Mouse (Mus musculus): ENCODE measurements around the gene Dab1. TPM values are rescaled to one million over a fixed set of nuclear protein-coding genes. Genes with fewer than 3 reads are reported as not detected.

The Dab1 gene
- polyA plus RNA-seq, 1 experiment from 2014 or later = 20.6 TPM

DNA sequence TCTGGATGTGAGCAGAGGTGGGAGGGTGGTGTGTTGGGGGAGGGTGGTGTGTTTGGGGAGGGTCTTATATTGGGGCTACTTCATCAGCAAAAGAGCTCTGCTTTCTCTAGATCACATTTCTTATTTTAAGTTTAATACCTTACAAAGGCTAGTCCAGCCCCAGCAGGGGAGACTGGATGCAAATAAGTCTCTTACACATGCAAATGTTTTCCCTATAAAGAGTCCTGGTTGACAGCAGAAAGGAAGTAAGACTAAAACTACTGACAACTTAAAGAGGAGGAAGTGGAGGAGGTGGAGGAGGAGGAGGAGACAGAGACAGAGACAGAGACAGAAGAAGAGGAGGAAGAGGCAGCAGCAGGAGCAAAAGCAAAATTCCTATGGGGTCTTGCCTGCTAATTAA is 885.8 kb downstream of the Dab1 start:
- Histone ChIP-seq H3K27me3 (ENCODE audit: insufficient read depth, low read length) (no peaks in the 10 kb centered on the region), H3K4me1 (ENCODE audit: insufficient read depth, low read length) (0 out of 2 replicates have a peak, but pooled peaks cover 5% of the 10 kb centered on the region), H3K36me3 (ENCODE audit: insufficient read depth, low read length) (no peaks in the 10 kb centered on the region), H3K27ac (ENCODE audit: low read length) (no peak overlapping the region), H3K4me2 (replicated peaks; ENCODE audit: low read depth, low read length) (no peak overlapping the region), H3K9me3 (ENCODE audit: low read length) (no peaks in the 10 kb centered on the region), H3K9ac (replicated peaks; ENCODE audit: low read length) (no peak overlapping the region), H3K4me3 (ENCODE audit: low read length) (no peak overlapping the region)
- ATAC-seq (ENCODE audit: low FRiP score, low TSS enrichment) = no peak

DNA sequence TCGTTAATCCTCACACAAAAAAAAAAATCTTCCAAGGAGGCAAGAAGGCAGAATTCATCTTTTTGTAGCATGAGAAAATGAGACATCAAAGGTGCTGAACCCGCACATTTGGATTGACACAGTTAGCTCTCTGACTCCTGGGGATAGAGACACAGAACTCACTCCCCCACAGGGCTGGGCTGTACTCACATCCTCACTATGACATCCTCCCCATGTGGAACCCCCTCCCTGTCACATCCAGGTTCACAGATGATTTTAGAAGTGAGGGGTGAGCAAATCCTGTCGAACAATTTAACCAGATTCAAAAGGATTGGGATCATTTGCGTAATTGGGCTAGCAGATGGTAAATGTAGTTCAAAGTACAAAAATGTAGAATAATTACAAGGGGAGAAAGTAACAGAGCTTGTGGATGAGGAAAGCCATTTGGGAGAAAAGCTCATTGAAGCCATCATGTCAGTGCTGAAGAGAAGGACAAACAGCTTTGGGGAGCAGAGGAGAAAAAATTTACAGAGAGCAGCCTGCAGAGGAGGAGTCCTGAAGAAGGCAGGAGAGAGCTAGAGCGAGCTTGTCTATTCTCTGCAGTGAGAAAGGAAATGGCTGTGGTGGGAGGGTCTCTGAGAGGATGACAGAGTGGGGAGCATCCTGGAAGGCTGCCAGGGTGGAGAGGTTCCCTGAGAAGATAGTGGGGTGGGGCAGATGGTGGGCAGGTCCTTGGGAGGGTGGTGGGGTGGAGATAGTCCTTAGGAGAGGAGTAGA is 890.2 kb downstream of the Dab1 start:
- Histone ChIP-seq H3K9ac (replicated peaks; ENCODE audit: low read length) (no peak overlapping the region), H3K4me2 (replicated peaks; ENCODE audit: low read depth, low read length) (no peak overlapping the region), H3K4me3 (ENCODE audit: low read length) (no peak overlapping the region), H3K36me3 (ENCODE audit: insufficient read depth, low read length) (no peaks in the 10 kb centered on the region), H3K27ac (ENCODE audit: low read length) (no peak overlapping the region), H3K27me3 (ENCODE audit: insufficient read depth, low read length) (no peaks in the 10 kb centered on the region), H3K4me1 (ENCODE audit: insufficient read depth, low read length) (no peaks in the 10 kb centered on the region), H3K9me3 (ENCODE audit: low read length) (no peaks in the 10 kb centered on the region)
- ATAC-seq (ENCODE audit: low FRiP score, low TSS enrichment) = no peak
- WGBS = 58% methylated on average over 5 of the region's 5 CpGs

DNA sequence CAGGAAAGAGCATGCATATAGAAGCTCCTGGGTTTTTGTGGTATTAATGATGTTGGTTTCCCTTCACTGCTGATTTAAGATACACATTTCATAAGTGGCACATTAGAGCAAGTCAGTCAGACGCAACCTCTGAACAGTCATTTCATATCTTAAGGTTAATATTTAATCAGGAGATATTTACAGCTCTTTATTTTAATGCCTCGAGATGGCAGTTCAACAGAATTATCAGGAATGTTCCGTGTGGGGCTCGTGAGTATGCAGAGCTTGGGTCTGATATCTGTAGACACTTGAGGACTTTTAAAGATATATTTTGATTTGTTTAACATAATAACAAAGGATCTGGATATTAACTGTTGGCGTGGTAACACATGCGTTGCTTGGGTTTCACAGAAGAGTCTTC is 892.7 kb downstream of the Dab1 start:
- WGBS = 84% methylated on average over 6 of the region's 6 CpGs
- H3K27me3 ChIP-seq (ENCODE audit: insufficient read depth, low read length) = no peaks in the 10 kb centered on the region
- no peaks in the 10 kb centered on the region for H3K9me3 ChIP-seq (ENCODE audit: low read length)
- H3K9ac ChIP-seq (replicated peaks; ENCODE audit: low read length) = no peak overlapping the region
- no peaks in the 10 kb centered on the region for H3K36me3 ChIP-seq (ENCODE audit: insufficient read depth, low read length)
- no peak for ATAC-seq (ENCODE audit: low FRiP score, low TSS enrichment)
- H3K27ac ChIP-seq (ENCODE audit: low read length) = no peak overlapping the region; the same call in 1 of the 2 replicates
- no peak overlapping the region for H3K4me2 ChIP-seq (replicated peaks; ENCODE audit: low read depth, low read length)
- no peaks in the 10 kb centered on the region for H3K4me1 ChIP-seq (ENCODE audit: insufficient read depth, low read length)
- no peak overlapping the region for H3K4me3 ChIP-seq (ENCODE audit: low read length)

DNA sequence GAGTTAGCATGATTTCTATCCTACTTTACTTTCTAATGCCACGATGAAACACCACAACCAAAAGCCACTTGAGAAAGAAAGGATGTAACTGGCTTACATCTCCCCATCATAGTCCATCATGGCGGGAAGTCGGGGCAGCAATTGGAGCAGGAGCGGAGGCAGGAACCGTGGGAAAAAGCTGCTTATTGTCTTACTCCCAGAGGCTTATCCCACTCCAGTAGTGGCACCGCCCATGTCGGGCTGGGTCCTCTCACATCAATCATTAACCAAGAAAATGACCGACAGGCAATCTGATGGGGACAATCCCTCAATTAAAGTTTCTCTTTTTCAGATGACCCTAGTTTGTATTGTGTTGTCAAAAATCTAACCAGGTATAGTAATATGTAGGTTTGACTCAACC is 893.4 kb downstream of the Dab1 start:
- H3K4me1 ChIP-seq (ENCODE audit: insufficient read depth, low read length) = no peaks in the 10 kb centered on the region
- no peak overlapping the region for H3K4me2 ChIP-seq (replicated peaks; ENCODE audit: low read depth, low read length)
- no peak overlapping the region for H3K9ac ChIP-seq (replicated peaks; ENCODE audit: low read length)
- H3K27ac ChIP-seq (ENCODE audit: low read length) = peak overlapping the region; percentile 22; the same call in 1 of the 2 replicates
- H3K9me3 ChIP-seq (ENCODE audit: low read length) = no peaks in the 10 kb centered on the region
- no peaks in the 10 kb centered on the region for H3K27me3 ChIP-seq (ENCODE audit: insufficient read depth, low read length)
- WGBS = 71% methylated on average over 8 of the region's 8 CpGs
- no peak for ATAC-seq (ENCODE audit: low FRiP score, low TSS enrichment)
- no peaks in the 10 kb centered on the region for H3K36me3 ChIP-seq (ENCODE audit: insufficient read depth, low read length)
- no peak overlapping the region for H3K4me3 ChIP-seq (ENCODE audit: low read length)

DNA sequence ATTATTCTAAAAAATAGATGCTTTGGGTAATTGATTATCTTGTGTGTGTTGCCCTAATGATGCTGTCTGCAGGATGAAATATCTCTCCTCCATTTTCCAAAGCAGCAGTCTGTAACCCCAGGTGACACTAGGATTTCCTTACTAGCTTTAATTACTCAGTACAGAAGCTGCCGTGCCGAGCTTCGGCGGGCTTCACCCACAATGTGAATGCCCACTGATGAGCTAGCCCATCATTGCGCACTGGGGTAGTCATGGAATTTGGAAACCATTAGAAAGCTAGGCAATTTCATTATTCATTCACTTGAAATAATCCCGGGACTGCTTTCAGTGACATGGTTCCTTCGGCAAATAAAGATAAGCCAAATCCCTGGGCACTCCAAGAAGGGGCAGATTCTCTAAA is 894.5 kb downstream of the Dab1 start:
- WGBS = 66% methylated on average over 7 of the region's 7 CpGs
- no peak overlapping the region for H3K27ac ChIP-seq (ENCODE audit: low read length)
- no peaks in the 10 kb centered on the region for H3K36me3 ChIP-seq (ENCODE audit: insufficient read depth, low read length)
- H3K4me3 ChIP-seq (ENCODE audit: low read length) = no peak overlapping the region
- ATAC-seq (ENCODE audit: low FRiP score, low TSS enrichment) = no peak
- H3K27me3 ChIP-seq (ENCODE audit: insufficient read depth, low read length) = no peaks in the 10 kb centered on the region
- no peak overlapping the region for H3K9ac ChIP-seq (replicated peaks; ENCODE audit: low read length)
- H3K4me1 ChIP-seq (ENCODE audit: insufficient read depth, low read length) = no peaks in the 10 kb centered on the region
- no peaks in the 10 kb centered on the region for H3K9me3 ChIP-seq (ENCODE audit: low read length)
- H3K4me2 ChIP-seq (replicated peaks; ENCODE audit: low read depth, low read length) = no peak overlapping the region

DNA sequence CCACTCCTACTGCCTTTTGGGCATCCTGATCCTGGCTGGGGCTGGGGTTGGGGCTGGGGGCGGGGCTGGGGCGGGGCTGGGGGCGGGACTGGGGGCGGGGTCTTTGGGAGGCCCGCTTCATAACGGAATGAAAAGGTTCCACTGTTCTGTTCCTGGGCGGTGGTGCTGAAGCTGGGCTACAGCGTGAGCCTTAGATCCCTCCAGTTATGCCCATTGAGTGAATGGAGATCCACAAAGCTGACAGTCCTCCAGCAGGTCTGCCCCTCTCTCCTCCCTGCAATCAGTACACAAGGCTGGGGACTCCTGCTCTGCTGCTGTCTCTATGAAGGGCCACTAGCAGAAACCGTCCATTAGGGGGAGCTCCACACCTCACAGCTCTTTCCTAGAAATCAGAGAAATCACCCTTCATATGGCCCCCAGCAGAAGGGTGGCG is 895.4 kb downstream of the Dab1 start:
- ATAC-seq (ENCODE audit: low FRiP score, low TSS enrichment) = peak; percentile 87
- peak overlapping the region; percentile 1; the same call in 1 of the 2 replicates for H3K4me3 ChIP-seq (ENCODE audit: low read length)

DNA sequence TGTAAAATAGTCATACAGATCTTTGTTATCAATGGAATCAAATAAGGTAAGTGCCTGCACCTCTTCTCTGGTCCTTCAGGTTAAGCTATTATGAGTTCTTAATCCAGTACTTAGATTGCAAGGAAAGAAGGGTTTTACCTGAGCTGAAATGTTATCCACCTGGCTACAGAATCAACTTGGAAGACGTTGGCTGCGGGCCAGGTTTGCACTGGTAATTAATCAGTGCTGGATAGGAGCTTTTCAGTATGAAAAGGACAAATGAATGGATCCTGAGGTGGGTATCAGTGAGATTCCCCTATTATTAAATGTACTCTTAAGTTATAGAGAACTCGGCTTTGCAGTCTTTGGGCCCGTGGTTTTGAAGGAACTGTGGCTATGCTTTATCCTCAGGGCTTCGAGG is 896.5 kb downstream of the Dab1 start:
- Histone ChIP-seq H3K4me1 (ENCODE audit: insufficient read depth, low read length) (no peaks in the 10 kb centered on the region), H3K27ac (ENCODE audit: low read length) (no peak overlapping the region), H3K9ac (replicated peaks; ENCODE audit: low read length) (no peak overlapping the region), H3K4me3 (ENCODE audit: low read length) (no peak overlapping the region), H3K36me3 (ENCODE audit: insufficient read depth, low read length) (no peaks in the 10 kb centered on the region), H3K27me3 (ENCODE audit: insufficient read depth, low read length) (no peaks in the 10 kb centered on the region), H3K4me2 (replicated peaks; ENCODE audit: low read depth, low read length) (no peak overlapping the region), H3K9me3 (ENCODE audit: low read length) (no peaks in the 10 kb centered on the region)
- 70% methylated on average over 5 of the region's 5 CpGs for WGBS
- no peak for ATAC-seq (ENCODE audit: low FRiP score, low TSS enrichment)

More for the DNA sequence above, 895.4 kb downstream of the Dab1 start:
- Histone ChIP-seq H3K36me3 (ENCODE audit: insufficient read depth, low read length) (no peaks in the 10 kb centered on the region), H3K4me2 (replicated peaks; ENCODE audit: low read depth, low read length) (peak overlapping the region; percentile 16), H3K27me3 (ENCODE audit: insufficient read depth, low read length) (no peaks in the 10 kb centered on the region), H3K9me3 (ENCODE audit: low read length) (no peaks in the 10 kb centered on the region), H3K9ac (replicated peaks; ENCODE audit: low read length) (no peak overlapping the region), H3K4me1 (ENCODE audit: insufficient read depth, low read length) (no peaks in the 10 kb centered on the region), H3K27ac (ENCODE audit: low read length) (no peak overlapping the region)
- WGBS = 4% methylated on average over 10 of the region's 10 CpGs

DNA sequence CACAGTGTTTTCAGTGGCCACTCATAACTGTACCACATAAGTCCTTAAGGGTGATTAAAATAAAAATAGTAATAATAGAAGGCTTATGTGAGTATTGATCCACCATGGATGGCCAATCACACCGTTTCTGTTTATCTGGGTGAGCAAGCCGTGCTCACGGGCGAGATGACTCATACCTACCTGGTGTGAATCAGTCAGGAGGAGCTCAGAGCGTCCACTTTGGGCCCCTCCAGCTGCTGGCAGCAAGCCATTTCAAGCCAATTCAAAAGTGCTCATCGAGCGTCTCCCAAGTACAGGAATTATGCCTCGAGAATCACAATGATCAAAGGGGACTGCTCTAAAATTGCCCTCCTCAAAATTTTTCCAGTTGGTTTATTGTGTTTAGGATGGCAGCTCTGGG is 903.2 kb downstream of the Dab1 start:
- no peak for ATAC-seq (ENCODE audit: low FRiP score, low TSS enrichment)
- no peak overlapping the region for H3K27ac ChIP-seq (ENCODE audit: low read length)
- WGBS = 50% methylated on average over 8 of the region's 8 CpGs
- H3K4me2 ChIP-seq (replicated peaks; ENCODE audit: low read depth, low read length) = no peak overlapping the region
- peaks cover 3% of the 10 kb centered on the region; the same call in 1 of the 2 replicates for H3K4me1 ChIP-seq (ENCODE audit: insufficient read depth, low read length)
- no peaks in the 10 kb centered on the region for H3K27me3 ChIP-seq (ENCODE audit: insufficient read depth, low read length)
- no peak overlapping the region for H3K4me3 ChIP-seq (ENCODE audit: low read length)
- no peak overlapping the region for H3K9ac ChIP-seq (replicated peaks; ENCODE audit: low read length)
- H3K9me3 ChIP-seq (ENCODE audit: low read length) = no peaks in the 10 kb centered on the region
- H3K36me3 ChIP-seq (ENCODE audit: insufficient read depth, low read length) = no peaks in the 10 kb centered on the region

DNA sequence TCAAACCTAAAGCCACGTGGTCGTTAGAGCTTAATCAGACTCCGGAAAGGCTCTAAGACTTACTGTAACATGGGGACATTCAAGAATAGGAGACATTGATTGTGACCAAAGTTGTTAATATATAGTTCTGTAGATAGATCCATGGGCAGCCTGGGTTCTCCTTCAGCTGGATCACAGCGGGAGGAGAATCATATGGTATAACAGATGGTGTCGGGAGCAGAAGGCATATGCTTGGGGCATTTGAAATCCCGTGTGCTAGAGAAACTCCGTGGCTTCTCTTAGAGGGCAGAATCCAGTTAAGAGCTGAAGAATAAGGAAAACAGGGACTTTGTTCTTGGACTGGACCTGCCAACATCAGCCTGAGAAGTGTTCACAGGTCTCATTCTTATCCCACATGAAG is 904.6 kb downstream of the Dab1 start:
- WGBS = 88% methylated on average over 7 of the region's 7 CpGs
- Histone ChIP-seq H3K36me3 (ENCODE audit: insufficient read depth, low read length) (no peaks in the 10 kb centered on the region), H3K9me3 (ENCODE audit: low read length) (no peaks in the 10 kb centered on the region), H3K27ac (ENCODE audit: low read length) (no peak overlapping the region), H3K9ac (replicated peaks; ENCODE audit: low read length) (no peak overlapping the region), H3K27me3 (ENCODE audit: insufficient read depth, low read length) (no peaks in the 10 kb centered on the region), H3K4me3 (ENCODE audit: low read length) (no peak overlapping the region), H3K4me2 (replicated peaks; ENCODE audit: low read depth, low read length) (no peak overlapping the region), H3K4me1 (ENCODE audit: insufficient read depth, low read length) (peaks cover 3% of the 10 kb centered on the region; the same call in 1 of the 2 replicates)
- no peak for ATAC-seq (ENCODE audit: low FRiP score, low TSS enrichment)

DNA sequence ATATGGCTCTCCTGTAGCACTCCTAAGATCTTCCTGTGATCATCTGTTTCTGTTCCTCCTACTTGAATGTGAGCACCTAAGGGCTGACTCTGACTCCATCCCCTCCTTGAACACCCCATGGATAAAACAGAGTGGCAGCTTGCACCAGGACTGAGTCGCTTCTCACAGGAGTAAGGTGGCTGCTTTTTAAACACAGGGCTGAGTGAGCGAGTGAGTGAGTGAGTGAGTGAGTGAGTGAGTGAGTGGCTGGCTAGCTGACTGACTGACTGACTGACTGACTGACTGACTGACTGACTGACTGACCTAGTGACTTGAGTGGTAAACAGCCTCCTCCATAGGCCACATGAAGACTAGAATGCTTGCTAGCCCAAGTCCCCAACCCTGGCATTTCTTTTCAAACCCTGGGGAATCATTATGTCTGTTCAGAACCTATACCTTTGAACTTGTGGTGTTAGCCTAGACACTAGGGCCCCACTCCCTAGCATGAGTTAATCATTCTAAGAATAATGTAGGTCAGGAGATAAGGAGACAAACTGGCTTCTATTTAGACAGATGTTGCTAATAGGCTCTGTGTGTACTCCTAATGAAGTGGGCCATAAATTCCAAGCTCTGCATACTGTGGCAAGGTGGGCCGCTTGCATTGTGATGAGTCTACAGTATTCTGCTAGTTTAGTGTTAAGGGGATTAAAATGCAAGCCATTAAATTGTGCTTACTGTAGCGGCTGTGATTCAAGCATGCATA is 910.9 kb downstream of the Dab1 start:
- Histone ChIP-seq H3K27ac (ENCODE audit: low read length) (no peak overlapping the region), H3K36me3 (ENCODE audit: insufficient read depth, low read length) (no peaks in the 10 kb centered on the region), H3K9ac (replicated peaks; ENCODE audit: low read length) (no peak overlapping the region), H3K9me3 (ENCODE audit: low read length) (no peaks in the 10 kb centered on the region), H3K4me1 (ENCODE audit: insufficient read depth, low read length) (0 out of 2 replicates have a peak, but pooled peaks cover 5% of the 10 kb centered on the region), H3K4me2 (replicated peaks; ENCODE audit: low read depth, low read length) (no peak overlapping the region), H3K27me3 (ENCODE audit: insufficient read depth, low read length) (no peaks in the 10 kb centered on the region), H3K4me3 (ENCODE audit: low read length) (no peak overlapping the region)
- ATAC-seq (ENCODE audit: low FRiP score, low TSS enrichment) = peak; percentile 65
- 61% methylated on average over 4 of the region's 4 CpGs for WGBS

All from kidney, embryonic 16.5 days (tissue).